In genomic region chr6:114890411-114891115, GRCm38 (mm10) we compare ENCODE assay signal across 9 mouse cellular contexts.
DNase-seq lines count a peak whose midpoint lies in the region; ATAC-seq lines count a peak whose summit lies in the region.
"Had no signal": no experiment of that assay in that cellular context is flagged by ENCODE, and none has a peak within 500 bp of the region (broad histone marks: within the 10 kb centered on the region; RNA-seq: fewer than 3 reads in every experiment).

No protein-coding gene starts in this region.

- H3K4me3 ChIP-seq in hindbrain, embryonic 15.5 days, result no peak overlapping the region
- H3K4me3 ChIP-seq: megakaryocyte, embryonic 14.5 days had no signal

- H3K4me1 ChIP-seq in hindbrain, embryonic 15.5 days (replicated peaks), result peaks cover 81% of the 10 kb centered on the region

- ATAC-seq in hindbrain, embryonic 15.5 days (ENCODE audit: low FRiP score, low read depth), result peak; percentile 10; the same call in 1 of the 2 replicates

- H3K9ac ChIP-seq in hindbrain, embryonic 15.5 days, result no peak overlapping the region

- no peaks in the 10 kb centered on the region for H3K9me3 ChIP-seq in hindbrain, embryonic 15.5 days
- H3K9me3 ChIP-seq: megakaryocyte, embryonic 14.5 days had no signal

- peak; percentile 94 for DNase-seq in NIH3T3 (ENCODE audit: low read depth)
- peak; percentile 88 for DNase-seq in cerebellum, adult 9-10 months
- DNase-seq in gastrocnemius, postnatal 10 days, result peak; percentile 80
- peak; percentile 69 for DNase-seq in left cerebral cortex, adult 11 months (ENCODE audit: low spot score)
- DNase-seq in lung, postnatal 36 days, result peak; percentile 95
- peak; percentile 90 for DNase-seq in right cerebral cortex, postnatal 4 days
- no peak for DNase-seq in thymus, postnatal 4 days

- H3K27me3 ChIP-seq in hindbrain, embryonic 15.5 days, result no peaks in the 10 kb centered on the region
- H3K27me3 ChIP-seq: megakaryocyte, embryonic 14.5 days had no signal

- WGBS in hindbrain, embryonic 15.5 days, result 39% methylated on average over 19 of the region's 19 CpGs

- H3K4me2 ChIP-seq in hindbrain, embryonic 15.5 days, result peak overlapping the region; percentile 36

- peak overlapping the region; percentile 76 for H3K27ac ChIP-seq in hindbrain, embryonic 15.5 days (replicated peaks)

- H3K36me3 ChIP-seq in hindbrain, embryonic 15.5 days, result no peaks in the 10 kb centered on the region
